18 mouse cellular contexts compared by ENCODE assay signal in genomic region chr4:75264219-75264618, GRCm38 (mm10).
"Had no signal": no experiment of that assay in that cellular context is flagged by ENCODE, and none has a peak within 500 bp of the region (broad histone marks: within the 10 kb centered on the region; RNA-seq: fewer than 3 reads in every experiment).

No protein-coding gene starts in this region.

- H3K27ac ChIP-seq: midbrain, embryonic 10.5 days; midbrain, embryonic 12.5 days; neural tube, embryonic 13.5 days; neural tube, embryonic 15.5 days had no signal

- H3K4me1 ChIP-seq: midbrain, embryonic 10.5 days; midbrain, embryonic 12.5 days; neural tube, embryonic 13.5 days; neural tube, embryonic 15.5 days had no signal

- ATAC-seq: midbrain, embryonic 16.5 days had no signal

- H3K27me3 ChIP-seq: midbrain, embryonic 12.5 days; neural tube, embryonic 13.5 days; neural tube, embryonic 15.5 days had no signal

- H3K9me3 ChIP-seq: midbrain, embryonic 10.5 days; midbrain, embryonic 12.5 days; neural tube, embryonic 13.5 days; neural tube, embryonic 15.5 days had no signal

- H3K36me3 ChIP-seq: midbrain, embryonic 10.5 days; midbrain, embryonic 12.5 days; neural tube, embryonic 13.5 days; neural tube, embryonic 15.5 days had no signal

- DNase-seq: lung, adult 18-20 months; lung, embryonic 14.5 days; lung, postnatal 10 days; lung, postnatal 4 days; midbrain, embryonic 14.5 days; retina, postnatal 1 day; right cerebral cortex, adult 18-20 months; right cerebral cortex, postnatal 25 days; right cerebral cortex, postnatal 4 days; spleen, adult 18-20 months; thymus, adult 18-20 months; thymus, postnatal 36 days had no signal

- H3K9ac ChIP-seq: lung, embryonic 14.5 days; midbrain, embryonic 12.5 days; neural tube, embryonic 13.5 days; neural tube, embryonic 15.5 days had no signal

- H3K4me2 ChIP-seq: lung, embryonic 14.5 days; midbrain, embryonic 12.5 days; neural tube, embryonic 13.5 days; neural tube, embryonic 15.5 days had no signal

- H3K4me3 ChIP-seq: midbrain, embryonic 10.5 days; midbrain, embryonic 12.5 days; myocyte; neural tube, embryonic 13.5 days; neural tube, embryonic 15.5 days had no signal
